Mouse (Mus musculus): ENCODE measurements around the gene Ap1b1. TPM values are rescaled to one million over a fixed set of nuclear protein-coding genes. Genes with fewer than 3 reads are reported as not detected.

Ap1b1 gene
- polyA plus RNA-seq, 1 experiment from 2014 or later, result 40.7 TPM

GRCm38 (mm10) chr11:4973871-4974256, 12.8 kb upstream of the Ap1b1 start:
- ATAC-seq (ENCODE audit: insufficient number of reproducible peaks, insufficient read depth, low FRiP score, low read depth), result no peak
- H3K4me1 ChIP-seq (ENCODE audit: control insufficient read depth in 2 of 2, insufficient read depth in 2 of 2, low read length in 2 of 2), result peaks cover 0 to 5% of the 10 kb centered on the region in 2 experiments; a peak in 2 of 4 replicates
- WGBS, result 72% methylated on average over 2 of the region's 2 CpGs
- H3K36me3 ChIP-seq (ENCODE audit: control insufficient read depth, insufficient read depth, low read length), result no peaks in the 10 kb centered on the region
- no peaks in the 10 kb centered on the region for H3K27me3 ChIP-seq (ENCODE audit: control insufficient read depth, insufficient read depth, low read length)
- no peak overlapping the region for H3K4me2 ChIP-seq (ENCODE audit: low read length)
- H3K4me3 ChIP-seq (ENCODE audit: control insufficient read depth in 1 of 2, insufficient read depth in 1 of 2, low read depth in 1 of 2, low read length in 2 of 2), result no peak overlapping the region
- no peaks in the 10 kb centered on the region for H3K9me3 ChIP-seq (ENCODE audit: control insufficient read depth, low read length)
- H3K27ac ChIP-seq (replicated peaks in 1 of 2; ENCODE audit: control insufficient read depth in 1 of 2, insufficient read depth in 1 of 2, low read depth in 2 of 2, low read length in 2 of 2), result 0 out of 4 replicates have a peak overlapping the region, but pooled peaks have one; percentile 18 to 24
- no peak overlapping the region for H3K9ac ChIP-seq (ENCODE audit: low read length)

- peaks cover 0 to 5% of the 10 kb centered on the region in 2 experiments; a peak in 2 of 4 replicates for H3K4me1 ChIP-seq (ENCODE audit: control insufficient read depth in 2 of 2, insufficient read depth in 2 of 2, low read length in 2 of 2)
- H3K9me3 ChIP-seq (ENCODE audit: control insufficient read depth, low read length), result no peaks in the 10 kb centered on the region
- no peak overlapping the region for H3K4me3 ChIP-seq (ENCODE audit: control insufficient read depth in 1 of 2, insufficient read depth in 1 of 2, low read depth in 1 of 2, low read length in 2 of 2)
- H3K36me3 ChIP-seq (ENCODE audit: control insufficient read depth, insufficient read depth, low read length), result no peaks in the 10 kb centered on the region
- 59% methylated on average over 11 of the region's 11 CpGs for WGBS
- ATAC-seq (ENCODE audit: insufficient number of reproducible peaks, insufficient read depth, low FRiP score, low read depth), result no peak
- H3K9ac ChIP-seq (ENCODE audit: low read length), result no peak overlapping the region
- H3K27ac ChIP-seq (replicated peaks in 1 of 2; ENCODE audit: control insufficient read depth in 1 of 2, insufficient read depth in 1 of 2, low read depth in 2 of 2, low read length in 2 of 2), result peak overlapping the region; percentile 65 to 69
- H3K4me2 ChIP-seq (ENCODE audit: low read length), result no peak overlapping the region
- H3K27me3 ChIP-seq (ENCODE audit: control insufficient read depth, insufficient read depth, low read length), result no peaks in the 10 kb centered on the region
These were observed 12.1 kb upstream of the Ap1b1 start for GRCm38 (mm10) chr11:4974376-4975122.

- no peak overlapping the region for H3K27ac ChIP-seq (replicated peaks in 1 of 2; ENCODE audit: control insufficient read depth in 1 of 2, insufficient read depth in 1 of 2, low read depth in 2 of 2, low read length in 2 of 2)
- H3K4me2 ChIP-seq (ENCODE audit: low read length), result peak overlapping the region; percentile 19; the same call in 1 of the 2 replicates
- no peak for ATAC-seq (ENCODE audit: insufficient number of reproducible peaks, insufficient read depth, low FRiP score, low read depth)
- no peaks in the 10 kb centered on the region for H3K36me3 ChIP-seq (ENCODE audit: control insufficient read depth, insufficient read depth, low read length)
- no peak overlapping the region for H3K9ac ChIP-seq (ENCODE audit: low read length)
- H3K4me1 ChIP-seq (ENCODE audit: control insufficient read depth in 2 of 2, insufficient read depth in 2 of 2, low read length in 2 of 2), result peaks cover 0 to 5% of the 10 kb centered on the region in 2 experiments; a peak in 2 of 4 replicates
- H3K27me3 ChIP-seq (ENCODE audit: control insufficient read depth, insufficient read depth, low read length), result no peaks in the 10 kb centered on the region
- no peaks in the 10 kb centered on the region for H3K9me3 ChIP-seq (ENCODE audit: control insufficient read depth, low read length)
- H3K4me3 ChIP-seq (ENCODE audit: control insufficient read depth in 1 of 2, insufficient read depth in 1 of 2, low read depth in 1 of 2, low read length in 2 of 2), result no peak overlapping the region
- 4% methylated on average over 14 of the region's 14 CpGs for WGBS
These were observed 11.0 kb upstream of the Ap1b1 start for GRCm38 (mm10) chr11:4975623-4976022.

- Histone ChIP-seq H3K4me1 (ENCODE audit: control insufficient read depth in 2 of 2, insufficient read depth in 2 of 2, low read length in 2 of 2) (peaks cover 8 to 12% of the 10 kb centered on the region in 2 experiments), H3K4me3 (ENCODE audit: control insufficient read depth in 1 of 2, insufficient read depth in 1 of 2, low read depth in 1 of 2, low read length in 2 of 2) (no peak overlapping the region), H3K36me3 (ENCODE audit: control insufficient read depth, insufficient read depth, low read length) (no peaks in the 10 kb centered on the region), H3K9ac (ENCODE audit: low read length) (no peak overlapping the region), H3K4me2 (ENCODE audit: low read length) (no peak overlapping the region), H3K9me3 (ENCODE audit: control insufficient read depth, low read length) (no peaks in the 10 kb centered on the region), H3K27ac (replicated peaks in 1 of 2; ENCODE audit: control insufficient read depth in 1 of 2, insufficient read depth in 1 of 2, low read depth in 2 of 2, low read length in 2 of 2) (no peak overlapping the region), H3K27me3 (ENCODE audit: control insufficient read depth, insufficient read depth, low read length) (no peaks in the 10 kb centered on the region)
- 42% methylated on average over 3 of the region's 3 CpGs for WGBS
- no peak for ATAC-seq (ENCODE audit: insufficient number of reproducible peaks, insufficient read depth, low FRiP score, low read depth)
These were observed 3.6 kb upstream of the Ap1b1 start for GRCm38 (mm10) chr11:4983010-4983409.

GRCm38 (mm10) chr11:4983538-4983937, 3.1 kb upstream of the Ap1b1 start:
- Histone ChIP-seq H3K4me2 (ENCODE audit: low read length) (no peak overlapping the region), H3K36me3 (ENCODE audit: control insufficient read depth, insufficient read depth, low read length) (no peaks in the 10 kb centered on the region), H3K4me3 (ENCODE audit: control insufficient read depth in 1 of 2, insufficient read depth in 1 of 2, low read depth in 1 of 2, low read length in 2 of 2) (no peak overlapping the region), H3K27ac (replicated peaks in 1 of 2; ENCODE audit: control insufficient read depth in 1 of 2, insufficient read depth in 1 of 2, low read depth in 2 of 2, low read length in 2 of 2) (no peak overlapping the region), H3K9ac (ENCODE audit: low read length) (no peak overlapping the region), H3K27me3 (ENCODE audit: control insufficient read depth, insufficient read depth, low read length) (no peaks in the 10 kb centered on the region), H3K9me3 (ENCODE audit: control insufficient read depth, low read length) (no peaks in the 10 kb centered on the region), H3K4me1 (ENCODE audit: control insufficient read depth in 2 of 2, insufficient read depth in 2 of 2, low read length in 2 of 2) (peaks cover 8 to 15% of the 10 kb centered on the region in 2 experiments)
- WGBS, result 60% methylated on average over 2 of the region's 2 CpGs
- no peak for ATAC-seq (ENCODE audit: insufficient number of reproducible peaks, insufficient read depth, low FRiP score, low read depth)

GRCm38 (mm10) chr11:4984249-4984648, 2.4 kb upstream of the Ap1b1 start:
- H3K9ac ChIP-seq (ENCODE audit: low read length), result peak overlapping the region; percentile 22; the same call in 1 of the 2 replicates
- 3% methylated on average over 5 of the region's 5 CpGs for WGBS
- no peaks in the 10 kb centered on the region for H3K27me3 ChIP-seq (ENCODE audit: control insufficient read depth, insufficient read depth, low read length)
- ATAC-seq (ENCODE audit: insufficient number of reproducible peaks, insufficient read depth, low FRiP score, low read depth), result no peak
- H3K4me2 ChIP-seq (ENCODE audit: low read length), result peak overlapping the region; percentile 45
- H3K9me3 ChIP-seq (ENCODE audit: control insufficient read depth, low read length), result no peaks in the 10 kb centered on the region
- no peak overlapping the region for H3K27ac ChIP-seq (replicated peaks in 1 of 2; ENCODE audit: control insufficient read depth in 1 of 2, insufficient read depth in 1 of 2, low read depth in 2 of 2, low read length in 2 of 2)
- H3K4me1 ChIP-seq (ENCODE audit: control insufficient read depth in 2 of 2, insufficient read depth in 2 of 2, low read length in 2 of 2), result peaks cover 13 to 20% of the 10 kb centered on the region in 2 experiments
- H3K4me3 ChIP-seq (ENCODE audit: control insufficient read depth in 1 of 2, insufficient read depth in 1 of 2, low read depth in 1 of 2, low read length in 2 of 2), result no peak overlapping the region
- H3K36me3 ChIP-seq (ENCODE audit: control insufficient read depth, insufficient read depth, low read length), result no peaks in the 10 kb centered on the region

GRCm38 (mm10) chr11:4984799-4985198, 1.8 kb upstream of the Ap1b1 start:
- Histone ChIP-seq H3K4me3 (ENCODE audit: control insufficient read depth in 1 of 2, insufficient read depth in 1 of 2, low read depth in 1 of 2, low read length in 2 of 2) (no peak overlapping the region), H3K9me3 (ENCODE audit: control insufficient read depth, low read length) (no peaks in the 10 kb centered on the region), H3K36me3 (ENCODE audit: control insufficient read depth, insufficient read depth, low read length) (peaks cover 2% of the 10 kb centered on the region; the same call in 1 of the 2 replicates), H3K27me3 (ENCODE audit: control insufficient read depth, insufficient read depth, low read length) (no peaks in the 10 kb centered on the region), H3K9ac (ENCODE audit: low read length) (no peak overlapping the region), H3K4me1 (ENCODE audit: control insufficient read depth in 2 of 2, insufficient read depth in 2 of 2, low read length in 2 of 2) (peaks cover 14 to 22% of the 10 kb centered on the region in 2 experiments), H3K27ac (replicated peaks in 1 of 2; ENCODE audit: control insufficient read depth in 1 of 2, insufficient read depth in 1 of 2, low read depth in 2 of 2, low read length in 2 of 2) (no peak overlapping the region), H3K4me2 (ENCODE audit: low read length) (no peak overlapping the region)
- ATAC-seq (ENCODE audit: insufficient number of reproducible peaks, insufficient read depth, low FRiP score, low read depth), result no peak
- WGBS, result 55% methylated on average over 3 of the region's 3 CpGs
